Mouse (Mus musculus): ENCODE measurements at regions not wholly inside any gene's neighbourhood (a gene's known extent, or its start where the extent isn't known, plus 50 kb on each side); places are given as distances from the start of the nearest gene placed in this dataset.
A peak's percentile ranks its signal among the peaks of the same experiment; 100 is the strongest.

- DNase-seq, result no peak
Observed at GRCm38 (mm10) chr10:109607121-109607520, 596.3 kb upstream of the Syt1 start.

GRCm38 (mm10) chr10:109603241-109603640 is 592.5 kb upstream of the Syt1 start:
- DNase-seq, result no peak

- DNase-seq, result no peak
Observed at GRCm38 (mm10) chr10:109598604-109599003, 587.8 kb upstream of the Syt1 start.

DNA sequence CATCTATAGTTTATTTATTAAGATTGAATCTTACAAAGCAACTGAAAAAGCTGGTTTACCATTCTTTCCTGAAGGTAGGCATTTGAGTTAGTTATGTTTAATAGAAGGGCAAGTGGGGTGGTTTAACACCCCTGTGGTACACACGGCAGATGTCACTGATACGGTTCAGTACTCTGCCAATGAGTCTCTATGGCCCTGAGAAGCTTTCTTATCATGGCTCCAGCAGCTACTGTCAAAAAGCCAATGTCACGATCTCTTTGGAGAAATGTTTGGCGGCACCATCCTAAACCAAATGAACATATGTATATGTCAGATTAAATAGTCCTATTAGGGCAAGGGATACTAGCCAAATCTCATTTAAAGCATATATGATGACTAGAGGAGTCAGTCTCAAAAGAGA is 562.4 kb upstream of the Syt1 start:
- peak; percentile 24 to 41 for DNase-seq

GRCm38 (mm10) chr10:109569798-109570197 is 559.0 kb upstream of the Syt1 start:
- peak; percentile 48 to 59 for DNase-seq

DNA sequence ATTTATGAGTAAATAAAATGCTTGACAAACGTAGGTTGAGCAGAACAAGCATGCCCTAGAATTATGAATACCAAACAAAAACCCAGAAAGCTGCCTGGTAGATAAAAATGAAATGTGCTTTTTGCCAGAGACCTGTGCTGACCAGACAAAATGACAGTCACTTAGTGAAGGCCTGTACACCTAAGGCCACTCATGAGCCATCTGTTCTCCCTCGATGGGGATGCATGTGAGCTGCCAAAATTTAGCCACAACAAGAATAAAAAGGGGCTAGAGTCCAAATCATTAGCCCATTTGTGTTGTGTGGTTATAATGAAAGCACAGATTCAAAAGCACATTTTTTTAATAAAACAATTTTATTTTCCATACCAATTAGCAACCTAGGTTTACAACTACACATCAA is 555.9 kb upstream of the Syt1 start:
- peak; percentile 81 to 91 for DNase-seq

GRCm38 (mm10) chr10:109561638-109562037 is 550.9 kb upstream of the Syt1 start:
- DNase-seq, result no peak

- no peak for DNase-seq
Observed at GRCm38 (mm10) chr10:109561094-109561493, 550.3 kb upstream of the Syt1 start.

DNA sequence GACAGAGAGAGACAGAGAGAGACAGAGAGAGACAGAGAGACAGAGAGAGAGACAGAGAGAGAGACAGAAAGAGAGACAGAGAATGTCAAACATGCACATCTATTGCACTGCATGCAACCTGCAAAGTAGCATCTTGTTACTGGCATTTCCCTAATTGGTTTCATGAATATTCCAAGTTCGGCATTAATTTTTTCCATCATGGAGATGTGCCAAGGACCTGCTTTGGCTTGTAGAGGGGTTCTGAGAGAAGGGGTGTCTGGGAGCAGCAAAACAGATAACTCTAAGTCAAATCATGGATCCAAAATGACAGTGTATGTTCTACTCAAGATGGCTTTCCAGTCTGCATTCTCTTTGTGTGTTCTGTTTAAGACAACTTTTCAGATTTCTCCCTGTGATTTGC is 532.5 kb upstream of the Syt1 start:
- no peak for DNase-seq

DNA sequence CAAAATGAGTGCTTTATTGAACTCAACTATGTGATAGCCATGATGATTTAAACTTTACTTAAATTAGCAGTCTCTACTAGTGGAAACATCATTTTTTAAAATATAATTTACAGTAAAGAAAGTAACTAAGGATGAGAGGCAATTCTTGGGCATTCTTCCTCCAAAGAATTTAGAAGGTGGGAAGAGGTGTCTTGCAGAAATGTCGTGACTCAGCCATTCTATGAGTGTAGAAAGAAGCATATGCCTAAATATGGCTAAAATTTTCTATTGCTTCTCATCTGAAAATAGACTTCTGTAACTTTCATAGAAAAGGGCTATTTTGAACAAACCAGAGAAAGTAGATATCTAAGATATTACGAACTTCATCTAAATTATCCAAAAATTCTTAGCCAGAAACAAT is 529.4 kb upstream of the Syt1 start:
- DNase-seq, result no peak

GRCm38 (mm10) chr10:109528096-109528495 is 517.3 kb upstream of the Syt1 start:
- DNase-seq, result no peak

DNA sequence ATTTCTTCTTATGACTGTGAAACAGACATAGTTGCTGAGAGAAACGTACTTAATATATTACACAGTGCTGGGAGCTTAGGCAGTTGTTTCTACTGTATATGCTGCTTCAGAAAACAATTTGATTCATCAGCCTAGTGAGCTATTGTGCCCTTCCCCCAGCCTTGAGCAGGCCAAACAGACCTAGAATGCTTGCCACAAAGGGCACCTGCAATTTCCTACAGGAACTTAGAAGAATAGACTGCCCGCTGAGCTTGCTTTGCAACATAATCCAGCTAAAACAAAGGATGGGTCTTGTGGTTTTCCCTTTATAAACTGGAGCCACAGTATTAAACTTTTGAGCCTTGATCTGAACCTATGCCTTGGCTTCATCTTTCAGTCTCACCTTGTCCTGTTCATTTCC is 510.9 kb upstream of the Syt1 start:
- DNase-seq, result no peak

- DNase-seq, result no peak
Observed at GRCm38 (mm10) chr10:109517664-109518063, 506.9 kb upstream of the Syt1 start.

DNA sequence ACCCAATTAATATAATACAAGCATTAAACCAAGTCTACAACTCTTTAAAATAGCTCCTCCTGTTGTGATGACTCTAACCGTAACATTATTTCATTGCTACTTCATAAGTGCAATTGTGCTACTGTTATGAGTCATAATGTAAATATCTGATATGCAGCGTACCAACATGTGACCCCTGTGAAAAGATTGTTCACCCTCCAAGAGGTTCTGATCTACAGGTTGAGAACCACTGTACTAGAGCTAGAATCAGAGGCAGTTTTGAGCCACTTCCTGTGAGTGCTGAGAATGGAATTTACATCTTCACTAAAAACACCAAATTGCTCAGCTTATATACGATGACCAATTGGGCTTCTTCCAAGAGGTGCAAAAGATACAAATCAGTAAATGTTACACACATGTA is 504.4 kb upstream of the Syt1 start:
- DNase-seq, result no peak

- peak in 1 of 2 experiments; percentile 50 for DNase-seq
Observed at GRCm38 (mm10) chr10:109510917-109511715, 500.3 kb upstream of the Syt1 start.

DNA sequence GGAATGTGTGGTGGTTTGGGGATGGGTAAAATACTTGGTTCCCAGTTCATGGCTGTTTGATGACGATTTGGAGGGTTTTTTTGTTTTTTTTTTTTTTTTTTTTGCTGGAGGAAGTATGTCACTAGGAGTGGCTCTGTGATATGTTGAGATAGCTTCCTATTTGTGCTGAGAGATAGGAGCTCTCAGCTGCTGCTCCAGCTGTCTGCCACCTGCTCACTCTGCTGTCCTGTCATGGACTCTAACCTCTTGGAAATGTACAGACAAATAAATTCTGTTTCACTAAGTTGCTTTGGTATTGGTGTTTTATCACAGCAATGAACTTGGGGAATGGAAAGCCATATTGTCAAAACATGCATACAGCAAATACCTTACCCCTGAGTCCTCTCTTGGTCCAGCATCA is 497.8 kb upstream of the Syt1 start:
- DNase-seq, result no peak

GRCm38 (mm10) chr10:109507228-109507627 is 496.4 kb upstream of the Syt1 start:
- DNase-seq, result no peak

GRCm38 (mm10) chr10:109504683-109505082 is 493.9 kb upstream of the Syt1 start:
- DNase-seq, result no peak

DNA sequence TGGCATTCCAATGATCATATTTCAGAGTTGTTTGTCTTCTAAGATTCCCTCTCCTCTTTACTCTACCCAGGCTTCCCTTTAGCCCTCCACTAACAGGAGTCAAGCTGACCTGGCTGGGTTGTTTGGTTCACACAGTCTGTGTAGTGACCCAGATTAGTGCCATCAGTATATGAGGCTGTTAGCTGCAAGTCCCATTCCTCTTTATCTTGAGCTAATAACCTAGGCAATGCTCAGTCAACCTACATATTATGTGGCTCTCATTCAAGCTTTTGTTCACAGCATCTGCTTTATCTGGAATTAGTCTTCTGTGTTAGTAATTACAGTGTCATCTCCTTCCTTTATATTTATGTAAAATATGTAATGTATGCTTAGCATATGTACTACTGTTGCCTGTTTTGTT is 490.1 kb upstream of the Syt1 start:
- DNase-seq, result no peak

GRCm38 (mm10) chr10:109498301-109498700 is 487.5 kb upstream of the Syt1 start:
- no peak for DNase-seq

DNA sequence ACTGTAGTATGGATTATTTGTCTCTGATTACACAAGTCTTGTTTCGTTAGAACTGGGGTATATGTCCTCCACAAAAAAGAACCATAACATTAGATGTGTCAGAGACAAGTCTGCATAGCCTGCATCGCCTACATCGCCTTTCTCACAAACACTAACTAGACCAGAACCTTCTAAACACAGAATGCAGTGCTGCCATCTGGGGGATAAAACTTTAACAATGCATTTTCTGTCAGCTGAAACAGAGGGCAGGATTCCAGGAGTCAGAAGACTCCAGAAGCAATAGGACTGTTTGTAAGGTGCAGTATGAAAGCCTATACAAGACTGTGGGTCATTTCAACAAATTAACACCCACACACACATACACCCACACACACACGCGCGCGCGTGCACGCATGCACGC is 485.4 kb upstream of the Syt1 start:
- peak; percentile 63 to 77 for DNase-seq

DNA sequence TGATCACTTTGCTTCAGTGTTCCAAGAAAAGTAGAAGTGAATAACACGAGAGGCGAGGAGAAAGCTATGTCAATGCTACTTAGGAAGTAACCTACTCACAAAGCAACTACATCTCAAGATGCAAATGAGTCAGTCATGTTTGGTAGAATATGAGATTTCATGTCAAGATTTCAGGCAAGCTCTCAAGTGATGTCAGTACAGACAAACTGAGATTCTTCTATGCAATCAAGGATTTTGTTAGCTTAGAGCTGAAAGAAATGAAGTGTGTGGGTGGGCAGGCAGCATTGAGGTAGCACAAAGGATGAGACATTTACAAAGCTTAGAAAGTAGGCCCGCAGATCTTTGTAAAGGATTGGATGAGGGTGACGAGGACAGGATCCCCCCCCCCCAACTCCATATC is 480.0 kb upstream of the Syt1 start:
- no peak for DNase-seq

DNA sequence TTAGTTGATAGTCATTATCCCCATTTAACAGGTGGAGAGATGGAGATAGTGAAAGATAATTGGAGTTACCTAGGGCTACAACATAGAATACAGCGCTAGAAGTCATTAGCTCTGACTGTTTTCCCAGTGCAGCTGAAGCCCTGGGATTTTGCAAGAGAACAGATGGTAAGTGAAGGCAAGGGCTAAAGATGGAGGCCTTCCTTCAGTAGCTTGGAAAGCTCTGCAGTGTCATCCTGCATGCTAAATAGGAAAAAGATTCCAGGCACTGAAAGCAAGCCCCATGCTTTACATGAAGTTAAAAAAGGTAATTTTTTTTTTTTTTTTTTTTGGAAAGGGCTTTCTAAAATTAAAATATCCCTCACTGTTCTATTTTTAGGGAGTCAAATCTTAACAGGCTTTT is 477.2 kb upstream of the Syt1 start:
- no peak for DNase-seq

DNA sequence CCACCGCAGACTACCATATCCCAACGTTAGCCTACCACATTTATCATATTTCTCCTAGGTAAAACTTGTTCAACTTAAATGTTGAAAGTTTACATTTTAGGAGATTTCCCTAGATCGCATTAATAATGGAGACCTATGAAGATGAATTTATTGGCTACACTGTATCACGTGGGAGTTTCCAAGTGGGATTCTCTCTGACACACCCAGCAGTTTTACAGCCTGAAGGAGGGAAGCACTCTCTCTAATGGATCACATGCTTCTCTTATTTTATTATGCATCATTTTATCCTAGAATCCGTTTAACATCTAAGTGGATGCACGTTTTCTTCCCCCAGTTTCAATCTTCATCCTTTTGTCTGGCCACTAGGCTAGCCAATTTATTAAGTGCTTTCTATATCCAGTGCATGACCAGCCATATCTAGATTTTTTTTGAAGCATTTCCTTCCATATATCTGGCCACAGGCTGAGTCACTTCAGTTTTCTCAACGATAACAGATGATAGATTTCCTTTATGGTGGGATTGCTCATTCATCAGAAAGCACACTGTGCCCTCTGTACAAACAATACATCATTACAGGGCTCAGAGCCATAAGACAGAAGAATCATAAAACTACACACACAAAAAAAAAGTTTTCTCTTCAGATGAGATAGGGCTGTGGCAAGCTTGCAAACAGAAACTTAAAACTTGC is 476.3 kb upstream of the Syt1 start:
- no peak for DNase-seq

DNA sequence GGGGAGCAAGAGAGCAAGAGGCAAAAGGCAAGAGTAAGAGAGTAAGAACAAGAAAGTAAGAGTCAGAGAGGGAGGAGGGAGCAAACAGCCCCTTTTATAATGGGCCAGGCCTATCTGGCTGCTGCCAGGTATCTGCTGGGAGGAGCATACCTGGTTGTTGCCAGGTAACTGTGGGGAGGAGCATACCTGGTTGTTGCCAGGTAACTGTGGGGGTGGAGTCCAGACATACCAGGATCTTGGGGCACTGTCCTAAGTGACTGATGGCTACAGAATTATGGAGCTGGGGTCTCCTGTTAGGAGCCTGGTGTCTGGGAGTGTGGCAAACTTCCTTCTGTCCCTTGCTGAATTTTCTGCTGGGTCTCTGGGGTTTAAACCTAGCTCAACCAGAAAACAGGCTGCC is 469.8 kb upstream of the Syt1 start:
- no peak for DNase-seq

Measured in cerebellum, adult 18-20 months (tissue).